Mouse (Mus musculus) embryonic fibroblast, embryonic 13.5 days (primary cell): ENCODE data around the gene Adam12. TPM values are rescaled to one million over a fixed set of nuclear protein-coding genes. Genes with fewer than 3 reads are reported as not detected.

ENCODE experiments used
- H3K27ac ChIP-seq: 2 replicates; pipeline ENCODE4 v1.5.1; 2012; ENCODE audit warnings: low read length, control low read depth, inconsistent platforms; ENCODE audit not compliant: insufficient read depth
- H3K4me1 ChIP-seq: 2 replicates; pipeline ENCODE4 v1.6.1; 2011; ENCODE audit warnings: low read length; ENCODE audit not compliant: control insufficient read depth, insufficient read depth
- H3K4me3 ChIP-seq: 2 replicates; pipeline ENCODE4 v1.5.1; 2011; ENCODE audit warnings: mild to moderate bottlenecking, control low read depth, low read length; ENCODE audit not compliant: insufficient read depth
- CTCF ChIP-seq: IDR thresholded peaks from 2 replicates; pipeline ENCODE4 v1.5.1; 2011; ENCODE audit warnings: mild to moderate bottlenecking, control low read depth, low read length, moderate library complexity, borderline replicate concordance; ENCODE audit not compliant: insufficient read depth
- POLR2A ChIP-seq: IDR thresholded peaks from 2 replicates; pipeline ENCODE4 v1.6.1; 2011; ENCODE audit warnings: low read depth, mild to moderate bottlenecking, control low read depth, low read length, moderate library complexity
- polyA plus RNA-seq: library from polyadenylated mRNA; stranded (reverse); fragments of >200 nt; gene quantifications from 2 replicates; pipeline ENCODE4 v1.2.4, GENCODE M21; 2011; ENCODE audit warnings: low read depth; ENCODE audit not compliant: missing spikeins, insufficient read length

The Adam12 gene
- polyA plus RNA-seq, 1 experiment, result 104 TPM

GRCm38 (mm10) chr7:134031256-134031655 lies 200.7 kb downstream of the Adam12 start:
- Histone ChIP-seq H3K4me1 (peaks cover 17% of the 10 kb centered on the region), H3K27ac (peak overlapping the region; percentile 96)
- TF ChIP-seq POLR2A, result no peak
- no peak for TF ChIP-seq CTCF

GRCm38 (mm10) chr7:134028281-134028830 lies 203.6 kb downstream of the Adam12 start:
- H3K4me1 ChIP-seq, result peaks cover 17% of the 10 kb centered on the region
- peak overlapping the region; percentile 98 for H3K27ac ChIP-seq

More at GRCm38 (mm10) chr7:134031256-134031655, 200.7 kb downstream of the Adam12 start:
- no peak overlapping the region for H3K4me3 ChIP-seq

GRCm38 (mm10) chr7:134027020-134027415 lies 204.9 kb downstream of the Adam12 start:
- Histone ChIP-seq H3K27ac (no peak overlapping the region), H3K4me3 (no peak overlapping the region), H3K4me1 (peaks cover 11% of the 10 kb centered on the region)
- TF ChIP-seq CTCF, result no peak
- TF ChIP-seq POLR2A, result no peak

More at GRCm38 (mm10) chr7:134028281-134028830, 203.6 kb downstream of the Adam12 start:
- no peak for TF ChIP-seq CTCF
- TF ChIP-seq POLR2A, result no peak
- no peak overlapping the region for H3K4me3 ChIP-seq

- Histone ChIP-seq H3K4me1 (peaks cover 5% of the 10 kb centered on the region; the same call in 1 of the 2 replicates), H3K4me3 (no peak overlapping the region), H3K27ac (0 out of 2 replicates have a peak overlapping the region, but pooled peaks have one; percentile 21)
- TF ChIP-seq CTCF (no peak), POLR2A (no peak)
Observed at GRCm38 (mm10) chr7:134026200-134027019, 205.5 kb downstream of the Adam12 start.

GRCm38 (mm10) chr7:134022157-134022885 lies 209.6 kb downstream of the Adam12 start:
- no peaks in the 10 kb centered on the region; the same call in 1 of the 2 replicates for H3K4me1 ChIP-seq
- TF ChIP-seq POLR2A (no peak), CTCF (no peak)
- H3K27ac ChIP-seq, result no peak overlapping the region
- H3K4me3 ChIP-seq, result no peak overlapping the region

GRCm38 (mm10) chr7:134015226-134015625 lies 216.7 kb downstream of the Adam12 start:
- Histone ChIP-seq H3K4me3 (no peak overlapping the region), H3K27ac (peak overlapping the region; percentile 12; the same call in 1 of the 2 replicates), H3K4me1 (peaks cover 3% of the 10 kb centered on the region)
- TF ChIP-seq CTCF (no peak), POLR2A (no peak)

DNA sequence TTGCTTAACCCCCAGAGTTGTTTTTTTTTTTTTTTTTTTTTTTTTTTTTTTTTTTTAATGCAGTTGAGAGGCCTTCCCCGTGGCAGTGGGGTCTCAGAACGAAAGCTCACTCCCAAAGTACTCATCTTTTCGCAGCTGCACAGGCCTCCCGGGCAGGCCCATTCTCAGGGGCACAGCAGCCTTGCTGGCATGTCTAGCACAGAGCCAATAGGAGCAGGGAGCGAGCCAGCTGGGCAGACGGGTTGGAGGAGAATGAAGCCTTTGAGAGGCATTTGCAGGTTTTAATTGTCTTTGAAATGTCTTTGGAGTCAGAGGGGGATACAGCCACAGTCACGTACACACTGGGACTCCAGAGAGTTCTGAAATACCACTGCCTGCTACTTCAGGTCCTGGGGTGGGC lies 217.2 kb downstream of the Adam12 start:
- Histone ChIP-seq H3K4me1 (peaks cover 3% of the 10 kb centered on the region), H3K4me3 (no peak overlapping the region), H3K27ac (peak overlapping the region; percentile 12; the same call in 1 of the 2 replicates)
- TF ChIP-seq POLR2A (no peak), CTCF (no peak)

- no peak overlapping the region for H3K4me3 ChIP-seq
- H3K27ac ChIP-seq, result peak overlapping the region; percentile 41
- H3K4me1 ChIP-seq, result peaks cover 4% of the 10 kb centered on the region; the same call in 1 of the 2 replicates
- TF ChIP-seq POLR2A (no peak), CTCF (no peak)
Observed at GRCm38 (mm10) chr7:134009157-134009556, 222.8 kb downstream of the Adam12 start.

- H3K27ac ChIP-seq, result peak overlapping the region; percentile 93
- no peak overlapping the region for H3K4me3 ChIP-seq
- H3K4me1 ChIP-seq, result peaks cover 4% of the 10 kb centered on the region; the same call in 1 of the 2 replicates
- TF ChIP-seq POLR2A (no peak), CTCF (no peak)
Observed at GRCm38 (mm10) chr7:134007942-134008361, 224.0 kb downstream of the Adam12 start.

DNA sequence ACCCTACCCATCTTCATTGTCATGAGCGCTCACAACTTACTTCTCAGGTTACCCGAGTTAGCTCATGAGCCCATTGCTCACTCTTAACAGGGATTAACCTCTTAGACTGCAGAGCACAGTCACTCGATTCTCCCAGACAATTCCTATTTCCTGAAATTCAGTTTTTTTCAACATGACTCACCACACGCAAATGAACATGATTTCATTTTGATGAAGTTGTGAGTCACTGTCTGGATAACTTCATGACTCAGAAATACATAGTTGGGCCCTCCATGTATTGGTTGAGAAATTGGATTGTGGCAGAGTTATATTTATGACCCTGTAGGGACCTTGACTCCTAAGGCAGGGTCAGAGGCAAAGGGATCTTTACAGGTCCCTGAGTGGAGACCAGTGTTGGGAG lies 230.4 kb downstream of the Adam12 start:
- H3K4me1 ChIP-seq, result no peaks in the 10 kb centered on the region
- no peak overlapping the region for H3K4me3 ChIP-seq
- no peak for TF ChIP-seq POLR2A
- no peak for TF ChIP-seq CTCF
- peak overlapping the region; percentile 78; the same call in 1 of the 2 replicates for H3K27ac ChIP-seq
